Mouse (Mus musculus) adipose tissue, adult 10 weeks (tissue): ENCODE measurements around the gene Tmem63c. TPM values are rescaled to one million over a fixed set of nuclear protein-coding genes. Genes with fewer than 3 reads are reported as not detected.

ENCODE experiments used
- polyA plus RNA-seq: library from polyadenylated mRNA; stranded (reverse); fragments of 350-450 nt; fragmentation: Illumina TruSeq; extraction: RNeasy Lipid Tissue Mini Kit (QIAGEN cat#74804); gene quantifications from one replicate; pipeline ENCODE4 v1.2.3, GENCODE M21; 2014; ENCODE audit warnings: low read depth, low replicate concordance

Tmem63c gene
- 0.27 TPM for polyA plus RNA-seq

GRCm38 (mm10) chr12:87021040-87021439, at the start of gene Tmem63c:
Tmem63c (plus strand) TSS chr12:87021340.

GRCm38 (mm10) chr12:86989890-86990754, 31.0 kb upstream of the Tmem63c start, which contains the start of gene Zdhhc22:
Zdhhc22 (minus strand) TSS chr12:86990430.

GRCm38 (mm10) chr12:87102165-87102631, 81.1 kb downstream of the Tmem63c start, which contains the start of gene Ngb:
Ngb (minus strand) TSS chr12:87102539.

Other genes starting within 250 kb of the Tmem63c start
- gene Irf2bpl, start 136.5 kb upstream of the Tmem63c start, polyA plus RNA-seq, result 29.4 TPM
- gene Cipc, start 74.3 kb upstream of the Tmem63c start, polyA plus RNA-seq, result 27.1 TPM
- not detected for gene Zdhhc22, start 30.9 kb upstream of the Tmem63c start, polyA plus RNA-seq
- 0.50 TPM for gene Ngb, start 81.2 kb downstream of the Tmem63c start, polyA plus RNA-seq
- gene Gstz1, start 125.8 kb downstream of the Tmem63c start, polyA plus RNA-seq, result 496 TPM
- 10.4 TPM for gene Pomt2, start 126.6 kb downstream of the Tmem63c start, polyA plus RNA-seq
- gene Samd15, start 178.4 kb downstream of the Tmem63c start, polyA plus RNA-seq, result 1.4 TPM
- gene Tmed8, start 179.1 kb downstream of the Tmem63c start, polyA plus RNA-seq, result 6.8 TPM
- gene Noxred1, start 217.4 kb downstream of the Tmem63c start, polyA plus RNA-seq, result 1.2 TPM
- gene Vipas39, start 244.9 kb downstream of the Tmem63c start, polyA plus RNA-seq, result 28.9 TPM
- gene Ahsa1, start 245.1 kb downstream of the Tmem63c start, polyA plus RNA-seq, result 91.5 TPM